Mouse (Mus musculus) midbrain, embryonic 15.5 days (tissue): ENCODE measurements at regions not wholly inside any gene's neighbourhood (a gene's known extent, or its start where the extent isn't known, plus 50 kb on each side); places are given as distances from the start of the nearest gene placed in this dataset.
"Not testable (repeated sequence)": the region's sequence is repeated elsewhere in the genome, so short reads cannot be mapped to it uniquely, and the experiment has no call there.

Experiments used
- ATAC-seq: fragments of 200-750 bp; cut with Nextera tagmentation; replicated peaks from 2 replicates; pipeline ENCODE4 v1.8.0; 2017; ENCODE audit warnings: moderate TSS enrichment
- H3K27ac ChIP-seq: fragments of 300-500 bp; sonication (generic); 2 replicates; pipeline ENCODE4 v1.5.1; 2015; ENCODE audit warnings: mild to moderate bottlenecking, inconsistent platforms
- H3K27me3 ChIP-seq: fragments of 300-500 bp; sonication (generic); replicated peaks from 2 replicates; pipeline ENCODE4 v1.6.1; 2015; ENCODE audit warnings: inconsistent platforms
- H3K36me3 ChIP-seq: fragments of 300-500 bp; sonication (generic); replicated peaks from 2 replicates; pipeline ENCODE4 v1.6.1; 2015; ENCODE audit warnings: inconsistent platforms
- H3K4me1 ChIP-seq: fragments of 300-500 bp; sonication (generic); 2 replicates; pipeline ENCODE4 v1.6.1; 2015; ENCODE audit warnings: inconsistent platforms
- H3K4me2 ChIP-seq: fragments of 300-500 bp; sonication (generic); 2 replicates; pipeline ENCODE4 v1.6.1; 2015; ENCODE audit warnings: inconsistent platforms, mild to moderate bottlenecking, moderate library complexity
- H3K4me3 ChIP-seq: fragments of 300-500 bp; sonication (generic); 2 replicates; pipeline ENCODE4 v1.5.1; 2015; ENCODE audit warnings: mild to moderate bottlenecking, inconsistent platforms
- H3K9ac ChIP-seq: fragments of 300-500 bp; sonication (generic); 2 replicates; pipeline ENCODE4 v1.6.1; 2015; ENCODE audit warnings: mild to moderate bottlenecking, inconsistent platforms
- H3K9me3 ChIP-seq: fragments of 300-500 bp; sonication (generic); 2 replicates; pipeline ENCODE4 v1.6.1; 2016; ENCODE audit warnings: inconsistent platforms
- WGBS: fragments of 180-500 bp; shearing (Covaris S2); methylation state at CpG from one replicate; pipeline ENCODE4 v1.1.7; 2015; ENCODE audit warnings: mixed read lengths; 5-methylcytosine and 5-hydroxymethylcytosine counted together

DNA sequence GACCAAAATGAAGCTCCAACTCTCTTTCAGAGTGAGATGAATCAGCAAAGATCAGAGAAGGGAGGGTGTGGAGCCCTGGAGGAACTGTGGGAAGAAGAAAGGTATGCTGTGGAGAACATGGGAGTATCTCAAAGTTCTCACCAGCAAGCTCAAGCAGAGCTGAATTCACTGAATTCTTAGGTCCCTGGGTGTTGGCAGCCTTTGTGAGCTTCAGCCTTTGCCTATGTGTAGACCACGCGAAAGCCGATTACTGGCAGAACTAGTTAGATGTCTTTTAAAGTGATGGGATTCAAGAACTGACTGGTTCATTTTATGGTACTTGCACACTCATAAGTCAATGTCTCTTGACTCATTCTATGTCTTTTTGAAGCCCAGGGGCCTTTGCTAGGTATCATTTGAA is 491.2 kb upstream of the Hsf2 start:
- WGBS: 90% methylated on average over 3 of the region's 3 CpGs
- H3K36me3 ChIP-seq: no peaks in the 10 kb centered on the region
- H3K27ac ChIP-seq: no peak overlapping the region
- H3K9me3 ChIP-seq: no peaks in the 10 kb centered on the region
- H3K4me2 ChIP-seq: no peak overlapping the region
- no peak overlapping the region for H3K4me3 ChIP-seq
- ATAC-seq: no peak
- no peaks in the 10 kb centered on the region for H3K4me1 ChIP-seq
- no peaks in the 10 kb centered on the region for H3K27me3 ChIP-seq
- H3K9ac ChIP-seq: no peak overlapping the region

DNA sequence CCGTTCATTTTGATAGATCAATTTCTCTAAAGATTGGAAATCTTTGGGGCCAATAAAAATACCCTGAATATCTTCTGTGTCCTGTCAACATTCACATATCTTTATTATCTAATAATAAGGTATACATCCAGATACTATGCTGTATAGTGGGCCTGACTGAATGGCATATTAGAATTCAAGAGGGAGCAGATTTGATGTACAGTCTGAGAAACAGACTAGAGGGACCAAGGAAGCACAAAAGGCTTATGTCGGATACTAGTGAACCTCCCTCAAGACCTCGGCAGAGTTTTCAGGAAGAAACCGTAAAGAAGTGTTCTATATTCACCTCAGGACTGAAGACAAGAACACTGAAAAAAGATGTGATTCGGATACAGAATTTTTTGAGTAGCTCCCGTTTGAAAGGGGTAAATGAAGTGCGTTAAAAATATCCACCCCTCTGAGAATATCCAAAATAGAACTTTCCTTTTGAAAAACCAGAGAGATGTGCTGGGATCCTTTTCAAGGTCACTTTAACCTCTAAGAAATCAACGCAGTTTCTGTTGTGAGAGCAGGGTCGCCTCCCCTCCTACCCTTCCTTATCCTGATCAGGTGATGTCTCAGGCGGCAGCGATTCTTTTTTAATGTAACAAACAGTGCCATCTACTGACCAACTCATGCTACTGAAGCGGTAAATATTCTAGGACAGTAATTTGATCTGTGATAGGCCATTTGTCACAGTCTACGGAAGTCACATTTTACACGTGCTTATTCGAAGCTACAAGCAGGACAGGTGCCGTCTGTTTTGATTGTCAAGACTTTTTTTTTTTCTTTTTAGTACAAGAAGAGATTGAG is 485.1 kb upstream of the Hsf2 start:
- Histone ChIP-seq H3K27ac (no peak overlapping the region), H3K27me3 (no peaks in the 10 kb centered on the region), H3K36me3 (no peaks in the 10 kb centered on the region), H3K9me3 (no peaks in the 10 kb centered on the region), H3K4me3 (no peak overlapping the region), H3K4me1 (no peaks in the 10 kb centered on the region), H3K9ac (no peak overlapping the region), H3K4me2 (peak overlapping the region; percentile 28)
- 21% methylated on average over 16 of the region's 16 CpGs for WGBS
- ATAC-seq: peak; percentile 92

DNA sequence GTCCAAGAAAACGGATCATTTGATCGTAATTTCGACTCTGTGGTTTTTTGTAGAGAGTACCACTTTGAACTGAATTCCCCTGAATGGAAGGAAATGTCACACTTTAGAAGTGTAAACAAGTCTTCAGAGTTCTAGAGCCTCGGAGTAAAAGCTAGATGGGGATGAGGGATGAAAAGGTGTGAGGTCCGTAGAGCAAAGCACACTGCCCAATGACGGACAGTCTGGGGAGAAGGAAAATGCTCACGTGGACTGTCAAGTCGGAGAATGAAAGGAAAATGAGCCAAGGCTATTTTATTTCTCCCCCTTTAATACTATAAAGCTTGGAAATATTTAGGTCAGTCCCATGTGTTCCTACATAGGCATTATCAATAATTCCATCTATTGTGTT is 484.5 kb upstream of the Hsf2 start:
- H3K27ac ChIP-seq: no peak overlapping the region
- ATAC-seq: peak; percentile 49
- H3K4me1 ChIP-seq: no peaks in the 10 kb centered on the region
- 74% methylated on average over 8 of the region's 8 CpGs for WGBS
- no peak overlapping the region for H3K9ac ChIP-seq
- H3K27me3 ChIP-seq: no peaks in the 10 kb centered on the region
- H3K9me3 ChIP-seq: no peaks in the 10 kb centered on the region
- no peaks in the 10 kb centered on the region for H3K36me3 ChIP-seq
- H3K4me3 ChIP-seq: no peak overlapping the region
- H3K4me2 ChIP-seq: peak overlapping the region; percentile 28

DNA sequence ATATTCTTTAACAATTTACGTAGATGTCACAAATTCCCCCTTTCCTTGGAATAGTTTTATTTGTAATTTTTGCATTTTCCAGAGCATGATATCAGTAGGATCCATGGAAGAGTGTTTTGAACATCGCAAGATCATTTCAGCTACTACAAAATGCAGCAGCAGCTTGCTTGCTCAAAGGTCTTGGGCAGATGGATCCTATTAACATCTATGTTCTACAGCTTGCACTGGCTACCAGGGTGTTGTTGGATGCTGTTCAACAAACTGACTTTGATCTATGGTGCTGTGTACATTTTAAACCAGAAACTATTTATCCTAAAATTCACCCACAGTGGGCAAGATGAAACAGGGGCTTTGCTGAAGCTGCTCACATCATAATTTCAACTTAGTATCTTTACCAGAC is 448.5 kb upstream of the Hsf2 start:
- ATAC-seq: no peak
- Histone ChIP-seq H3K9ac (no peak overlapping the region), H3K4me2 (no peak overlapping the region), H3K27ac (no peak overlapping the region), H3K9me3 (no peaks in the 10 kb centered on the region), H3K27me3 (no peaks in the 10 kb centered on the region), H3K36me3 (no peaks in the 10 kb centered on the region), H3K4me3 (no peak overlapping the region), H3K4me1 (no peaks in the 10 kb centered on the region)
- WGBS: 88% methylated on average over 2 of the region's 2 CpGs

DNA sequence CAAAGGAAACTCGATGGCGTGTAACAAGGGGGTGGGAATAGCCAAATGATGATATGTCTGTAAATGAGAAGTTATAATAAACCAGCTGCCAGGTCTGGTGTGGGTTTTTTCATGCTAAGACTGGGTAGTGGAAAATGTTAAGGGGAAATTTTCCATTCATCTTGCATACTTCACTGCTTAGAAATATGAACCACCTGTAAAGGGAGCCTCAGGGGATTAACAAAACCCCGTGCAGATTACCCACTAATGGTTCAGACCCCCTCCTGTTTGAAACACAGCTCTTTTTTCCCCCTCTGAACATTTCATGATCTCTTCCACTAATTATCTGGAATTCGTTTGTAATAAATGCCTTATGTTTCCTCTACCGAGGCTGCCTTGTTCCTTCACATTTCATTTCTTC is 446.0 kb upstream of the Hsf2 start:
- 69% methylated on average over 5 of the region's 5 CpGs for WGBS
- no peak for ATAC-seq

DNA sequence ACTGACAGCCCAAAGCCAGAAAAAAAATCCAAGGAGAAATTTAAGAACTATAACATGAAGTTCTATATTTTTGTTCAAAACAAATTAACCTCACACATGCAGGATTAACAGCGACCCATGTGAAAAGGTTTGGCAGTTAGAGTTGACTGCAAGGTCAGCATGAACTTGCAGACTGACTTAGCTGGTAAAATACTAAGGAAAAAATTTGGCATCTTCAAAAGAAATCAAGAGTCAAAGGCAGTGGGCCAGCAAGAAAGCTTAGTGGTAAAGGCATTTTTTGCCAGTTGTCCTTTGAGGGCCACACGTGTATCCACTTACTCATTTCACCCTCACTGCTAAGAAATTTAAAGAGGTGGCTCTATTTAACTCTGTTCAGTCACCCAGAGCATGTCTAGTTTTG is 440.2 kb upstream of the Hsf2 start:
- Histone ChIP-seq H3K9me3 (no peaks in the 10 kb centered on the region), H3K4me3 (no peak overlapping the region), H3K4me1 (no peaks in the 10 kb centered on the region), H3K27ac (no peak overlapping the region), H3K4me2 (no peak overlapping the region), H3K36me3 (no peaks in the 10 kb centered on the region), H3K27me3 (no peaks in the 10 kb centered on the region), H3K9ac (no peak overlapping the region)
- 83% methylated on average over 2 of the region's 2 CpGs for WGBS
- ATAC-seq: no peak

More for the DNA sequence above, 446.0 kb upstream of the Hsf2 start:
- Histone ChIP-seq H3K4me3 (no peak overlapping the region), H3K4me2 (no peak overlapping the region), H3K9ac (no peak overlapping the region), H3K9me3 (no peaks in the 10 kb centered on the region), H3K27ac (no peak overlapping the region), H3K4me1 (no peaks in the 10 kb centered on the region), H3K27me3 (no peaks in the 10 kb centered on the region), H3K36me3 (no peaks in the 10 kb centered on the region)

DNA sequence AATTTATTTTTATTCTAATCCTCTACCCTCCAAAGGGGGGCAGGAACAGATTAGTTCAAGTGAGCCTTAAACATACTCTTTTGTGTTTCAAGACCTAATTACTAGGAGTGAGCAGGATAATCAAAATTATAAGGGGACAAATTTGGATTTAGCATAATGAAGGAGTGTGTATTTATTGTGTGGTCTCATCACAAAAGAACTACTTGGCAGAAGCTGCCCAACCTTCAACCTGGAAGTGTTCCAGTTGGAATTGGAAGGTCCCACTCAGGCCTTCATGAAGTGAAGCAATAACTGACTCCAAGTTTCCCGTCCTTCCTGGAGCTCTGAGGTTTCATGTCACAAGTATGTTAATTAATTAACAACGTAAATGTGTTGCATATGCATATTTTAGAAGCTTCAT is 439.3 kb upstream of the Hsf2 start:
- 73% methylated on average over 2 of the region's 2 CpGs for WGBS
- H3K4me3 ChIP-seq: no peak overlapping the region
- H3K4me1 ChIP-seq: no peaks in the 10 kb centered on the region

DNA sequence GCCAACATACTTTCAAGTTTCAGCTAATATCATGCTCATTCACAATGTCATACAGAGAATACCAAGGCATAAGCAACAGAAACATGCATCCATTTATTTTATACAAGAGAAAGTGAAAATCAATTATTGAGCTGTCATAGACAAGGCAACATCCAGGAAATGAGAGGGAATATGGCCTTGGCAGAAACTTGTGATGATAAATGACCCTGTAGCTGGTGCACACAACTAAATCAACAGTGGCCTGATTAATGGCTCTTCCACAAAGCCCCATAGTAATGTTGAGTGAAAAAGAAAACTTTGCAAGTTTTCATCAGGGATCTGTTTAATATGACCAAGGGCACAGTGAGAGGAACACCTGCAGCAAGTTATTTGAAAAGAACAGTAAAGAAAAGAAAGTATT is 438.5 kb upstream of the Hsf2 start:
- Histone ChIP-seq H3K36me3 (no peaks in the 10 kb centered on the region), H3K4me3 (no peak overlapping the region), H3K9ac (no peak overlapping the region), H3K27me3 (no peaks in the 10 kb centered on the region), H3K27ac (no peak overlapping the region), H3K9me3 (no peaks in the 10 kb centered on the region), H3K4me2 (no peak overlapping the region), H3K4me1 (no peaks in the 10 kb centered on the region)
- no peak for ATAC-seq

More for the DNA sequence above, 439.3 kb upstream of the Hsf2 start:
- Histone ChIP-seq H3K27ac (no peak overlapping the region), H3K4me2 (no peak overlapping the region), H3K36me3 (no peaks in the 10 kb centered on the region), H3K9me3 (no peaks in the 10 kb centered on the region), H3K9ac (no peak overlapping the region), H3K27me3 (no peaks in the 10 kb centered on the region)
- no peak for ATAC-seq

DNA sequence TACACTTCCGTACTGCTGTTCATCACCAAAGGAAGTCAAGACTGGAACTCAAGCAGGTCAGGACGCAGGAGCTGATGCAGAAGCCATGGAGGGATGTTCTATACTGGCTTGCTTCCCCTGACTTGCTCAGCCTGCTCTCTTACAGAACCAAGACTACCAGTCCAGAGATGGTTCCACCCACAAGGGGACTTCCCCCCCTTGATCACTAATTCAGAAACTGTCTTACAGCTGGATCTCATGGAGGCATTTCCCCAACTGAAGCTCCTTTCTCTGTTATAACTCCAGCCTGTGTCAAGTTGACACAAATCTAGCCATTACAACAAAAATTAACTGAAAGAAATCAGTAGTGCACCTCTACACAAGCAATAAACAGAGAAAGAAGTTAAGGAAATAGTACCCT is 432.8 kb upstream of the Hsf2 start:
- not testable (repeated sequence) for H3K9me3 ChIP-seq, H3K4me1 ChIP-seq, H3K4me2 ChIP-seq, H3K27ac ChIP-seq, H3K36me3 ChIP-seq, H3K27me3 ChIP-seq, H3K4me3 ChIP-seq, ATAC-seq, H3K9ac ChIP-seq
- WGBS: 93% methylated on average over 2 of the region's 2 CpGs

DNA sequence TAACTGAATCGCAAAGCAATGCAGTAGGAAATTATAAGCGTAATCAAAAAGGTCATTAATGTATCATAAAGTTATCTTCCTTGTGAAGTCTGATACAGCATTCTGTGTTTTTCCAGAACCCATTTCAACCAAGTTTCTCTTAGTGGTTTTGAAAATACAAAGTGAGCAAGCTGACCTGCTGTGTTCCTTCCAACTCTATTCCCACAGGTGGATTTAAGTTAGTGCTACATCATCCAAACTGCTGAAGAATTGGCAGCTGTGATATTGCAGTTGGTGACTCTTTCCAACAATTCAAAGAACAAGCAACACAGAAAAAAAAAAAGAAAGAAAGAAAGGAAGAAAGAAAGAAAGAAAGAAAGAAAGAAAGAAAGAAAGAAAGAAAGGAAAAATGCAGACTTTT is 396.1 kb upstream of the Hsf2 start:
- ATAC-seq: no peak
- Histone ChIP-seq H3K9me3 (no peaks in the 10 kb centered on the region), H3K4me1 (no peaks in the 10 kb centered on the region), H3K27me3 (no peaks in the 10 kb centered on the region), H3K27ac (no peak overlapping the region), H3K9ac (no peak overlapping the region), H3K4me2 (no peak overlapping the region), H3K36me3 (no peaks in the 10 kb centered on the region), H3K4me3 (no peak overlapping the region)
- 98% methylated on average over 2 of the region's 2 CpGs for WGBS

DNA sequence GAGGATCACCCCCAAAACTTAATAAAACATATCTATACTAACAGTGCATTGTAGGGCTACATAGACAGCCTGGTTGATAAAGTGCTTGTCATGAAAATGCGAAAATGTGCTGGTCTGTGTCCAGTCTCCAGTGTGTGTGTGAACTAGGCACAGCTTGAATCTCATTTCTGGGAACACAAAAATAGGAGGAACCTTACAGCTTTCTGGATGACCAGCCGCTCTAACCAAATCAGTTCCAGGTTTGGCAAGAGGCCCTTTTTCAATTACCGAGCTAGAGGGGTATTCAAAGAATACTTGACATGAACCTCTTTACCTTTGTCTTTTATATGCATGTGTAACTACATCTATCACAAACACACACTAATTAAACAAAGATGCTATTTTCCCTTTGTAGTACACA is 390.3 kb upstream of the Hsf2 start:
- H3K27ac ChIP-seq: no peak overlapping the region
- ATAC-seq: no peak
- H3K27me3 ChIP-seq: no peaks in the 10 kb centered on the region
- WGBS: 87% methylated on average over 3 of the region's 3 CpGs
- no peak overlapping the region for H3K9ac ChIP-seq
- no peak overlapping the region for H3K4me3 ChIP-seq
- no peak overlapping the region for H3K4me2 ChIP-seq
- H3K4me1 ChIP-seq: no peaks in the 10 kb centered on the region
- no peaks in the 10 kb centered on the region for H3K9me3 ChIP-seq
- no peaks in the 10 kb centered on the region for H3K36me3 ChIP-seq

DNA sequence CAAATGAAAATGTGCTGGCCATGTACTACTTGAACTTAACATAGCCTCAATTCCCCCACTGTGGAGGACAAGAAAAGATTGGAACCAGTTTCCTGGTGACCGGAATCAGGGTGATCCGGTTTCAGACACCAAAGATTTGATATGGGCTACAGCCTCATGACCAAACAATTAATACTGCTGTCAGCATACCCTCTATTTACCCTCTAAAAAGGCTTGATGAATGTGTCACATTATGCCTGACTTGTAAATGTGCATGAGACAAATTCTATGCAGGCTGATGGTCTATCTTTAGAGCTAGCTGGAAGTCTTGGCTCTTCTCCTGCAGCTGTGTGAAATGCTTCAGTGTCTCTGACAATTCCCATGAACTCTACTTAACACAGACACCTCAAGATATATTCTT is 372.8 kb upstream of the Hsf2 start:
- Histone ChIP-seq H3K36me3 (no peaks in the 10 kb centered on the region), H3K27me3 (no peaks in the 10 kb centered on the region), H3K9ac (no peak overlapping the region), H3K4me2 (no peak overlapping the region), H3K9me3 (no peaks in the 10 kb centered on the region), H3K4me1 (no peaks in the 10 kb centered on the region), H3K4me3 (no peak overlapping the region), H3K27ac (no peak overlapping the region)
- 92% methylated on average over 2 of the region's 2 CpGs for WGBS
- no peak for ATAC-seq

DNA sequence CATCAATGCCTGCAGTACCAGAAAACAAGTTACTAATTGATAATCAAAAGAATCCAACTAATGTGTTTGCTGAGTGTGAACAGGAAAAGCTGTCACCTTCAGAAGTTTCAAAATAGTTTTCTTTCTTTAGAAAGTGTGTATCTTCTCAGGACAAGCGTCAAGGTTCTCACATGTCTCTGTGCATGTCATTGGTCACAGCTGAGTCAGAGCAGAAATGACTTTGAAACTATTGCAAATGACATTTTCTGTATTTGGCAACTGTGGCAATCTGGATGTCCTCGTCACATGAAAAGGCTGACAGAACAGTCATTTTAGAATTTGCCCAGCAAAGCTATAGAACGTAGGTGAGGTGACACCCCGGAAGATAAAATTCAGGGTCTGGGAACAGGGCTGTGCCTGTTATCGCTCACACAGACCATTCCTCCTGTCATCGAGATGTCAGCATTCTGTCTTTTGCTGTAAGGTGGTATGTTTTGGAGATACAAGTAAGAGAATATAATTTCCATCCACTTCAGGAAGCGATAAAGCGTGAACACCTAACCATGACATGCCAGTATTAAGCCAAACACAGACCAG is 371.4 kb upstream of the Hsf2 start:
- H3K9me3 ChIP-seq: no peaks in the 10 kb centered on the region
- ATAC-seq: no peak
- H3K4me1 ChIP-seq: no peaks in the 10 kb centered on the region
- WGBS: 88% methylated on average over 8 of the region's 8 CpGs
- H3K9ac ChIP-seq: no peak overlapping the region
- no peak overlapping the region for H3K4me3 ChIP-seq
- H3K4me2 ChIP-seq: no peak overlapping the region
- H3K27me3 ChIP-seq: no peaks in the 10 kb centered on the region
- no peak overlapping the region for H3K27ac ChIP-seq
- no peaks in the 10 kb centered on the region for H3K36me3 ChIP-seq
